Mouse (Mus musculus) layer of hippocampus, postnatal 14 days (tissue): ENCODE measurements around the gene Cdkn2aip. TPM values are rescaled to one million over a fixed set of nuclear protein-coding genes. Genes with fewer than 3 reads are reported as not detected.

Experiments used
- DNase-seq, 2 experiments: peaks; one replicate each; pipeline ENCODE4 v3.0.0; 2021 to 2022; ENCODE audit warnings: low spot score in 2 of 2, mixed read lengths in 1 of 2
- total RNA-seq, 2 experiments: library from RNA; stranded (reverse); gene quantifications; 2 replicates each; pipeline ENCODE4 v1.2.3; 2021

Cdkn2aip gene
- total RNA-seq, 2 experiments from 2014 or later: 12.8 to 13.6 TPM

GRCm38 (mm10) chr8:47697696-47698095 lies 16.0 kb downstream of the Cdkn2aip start:
- DNase-seq: no peak

GRCm38 (mm10) chr8:47695431-47696105 lies 18.2 kb downstream of the Cdkn2aip start:
- DNase-seq: no peak

GRCm38 (mm10) chr8:47693119-47693518 lies 20.6 kb downstream of the Cdkn2aip start:
- peak; percentile 61 to 80 for DNase-seq

GRCm38 (mm10) chr8:47691831-47692230 lies 21.9 kb downstream of the Cdkn2aip start:
- no peak for DNase-seq

- no peak for DNase-seq
Observed at GRCm38 (mm10) chr8:47691303-47691702, 22.4 kb downstream of the Cdkn2aip start.

GRCm38 (mm10) chr8:47690674-47691078 lies 23.1 kb downstream of the Cdkn2aip start:
- no peak for DNase-seq

GRCm38 (mm10) chr8:47689704-47690326 lies 23.9 kb downstream of the Cdkn2aip start:
- DNase-seq: no peak

GRCm38 (mm10) chr8:47684441-47684840 lies 29.3 kb downstream of the Cdkn2aip start:
- no peak for DNase-seq

- DNase-seq: no peak
Observed at GRCm38 (mm10) chr8:47683994-47684393, 29.7 kb downstream of the Cdkn2aip start.

GRCm38 (mm10) chr8:47680306-47680705 lies 33.4 kb downstream of the Cdkn2aip start:
- no peak for DNase-seq

GRCm38 (mm10) chr8:47679603-47680002 lies 34.1 kb downstream of the Cdkn2aip start:
- DNase-seq: no peak

- DNase-seq: no peak
Observed at GRCm38 (mm10) chr8:47676631-47677030, 37.1 kb downstream of the Cdkn2aip start.

GRCm38 (mm10) chr8:47676224-47676623 lies 37.5 kb downstream of the Cdkn2aip start:
- DNase-seq: no peak

- DNase-seq: peak in 1 of 2 experiments; percentile 36
Observed at GRCm38 (mm10) chr8:47675786-47676185, 37.9 kb downstream of the Cdkn2aip start.

GRCm38 (mm10) chr8:47674777-47675710 lies 38.7 kb downstream of the Cdkn2aip start, which contains the start of gene Ing2:
TSS of gene Ing2 (minus strand) at chr8:47675556.
- DNase-seq: peak; percentile 100

- peak in 1 of 2 experiments; percentile 33 for DNase-seq
Observed at GRCm38 (mm10) chr8:47674140-47674776, 39.5 kb downstream of the Cdkn2aip start.

- DNase-seq: peak; percentile 89
Observed at GRCm38 (mm10) chr8:47673317-47674139, 40.2 kb downstream of the Cdkn2aip start.

GRCm38 (mm10) chr8:47664231-47664785 lies 49.4 kb downstream of the Cdkn2aip start:
- DNase-seq: no peak

- DNase-seq: no peak
Observed at GRCm38 (mm10) chr8:47663201-47663600, 50.5 kb downstream of the Cdkn2aip start.

- DNase-seq: no peak
Observed at GRCm38 (mm10) chr8:47662716-47663115, 51.0 kb downstream of the Cdkn2aip start.
